Mouse (Mus musculus): ENCODE results near the gene Rsph10b. TPM values are rescaled to one million over a fixed set of nuclear protein-coding genes. Genes with fewer than 3 reads are reported as not detected.
A peak's percentile ranks its signal among the peaks of the same experiment; 100 is the strongest.

Gene Rsph10b
- total RNA-seq (2015) (0.32 TPM in 1 of 2 replicates, not detected in the other), total RNA-seq (2017) (not detected in 2 replicates)

DNA sequence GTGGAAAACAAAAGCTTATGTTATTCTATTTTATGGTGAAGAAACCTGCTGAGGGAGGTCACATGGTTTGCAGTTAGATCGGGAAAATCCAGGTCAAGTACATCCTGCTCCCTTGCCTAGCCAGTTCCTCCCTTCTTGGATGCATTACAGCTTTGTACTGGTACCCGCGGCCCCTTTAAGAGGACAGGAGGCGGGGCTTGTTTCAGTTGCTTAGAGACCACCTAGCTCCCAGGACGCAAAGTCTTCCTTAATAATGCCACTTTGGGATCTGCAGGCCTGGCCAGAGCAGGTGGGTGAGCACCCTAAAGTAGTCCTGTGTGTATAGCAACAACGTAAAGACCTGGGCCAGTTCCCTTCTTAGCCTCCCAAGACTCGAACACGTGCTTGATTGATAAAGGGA is at the start of gene Rsph10b:
Gene Rsph10b, plus strand, starts transcription at position 205 of the 400 bp plus-strand sequence.
- ATAC-seq (replicated peaks; ENCODE audit: poor library complexity), result no peak

DNA sequence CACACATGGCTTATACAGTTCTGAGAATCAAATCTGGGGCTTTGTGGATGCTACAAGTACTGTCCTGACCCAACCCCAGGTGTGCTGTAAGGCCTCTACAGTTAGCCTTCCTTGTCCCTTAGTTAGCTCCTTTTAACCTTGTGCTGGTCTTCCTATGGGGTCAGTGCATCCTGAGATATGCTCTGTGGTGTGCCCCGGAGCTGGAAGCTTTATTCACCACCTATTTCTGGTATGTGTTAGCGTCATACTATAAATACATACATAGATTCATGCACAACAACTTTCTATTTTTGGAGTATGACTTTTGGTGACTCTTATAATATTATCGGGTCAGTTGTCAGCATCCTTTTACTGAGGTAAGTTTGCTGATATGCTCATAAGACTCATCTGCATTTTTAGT is 47.6 kb upstream of the Rsph10b start:
- no peak for ATAC-seq (replicated peaks; ENCODE audit: poor library complexity)

- no peak for ATAC-seq (replicated peaks; ENCODE audit: poor library complexity)
These were observed 42.1 kb upstream of the Rsph10b start for GRCm38 (mm10) chr5:143890741-143891140.

DNA sequence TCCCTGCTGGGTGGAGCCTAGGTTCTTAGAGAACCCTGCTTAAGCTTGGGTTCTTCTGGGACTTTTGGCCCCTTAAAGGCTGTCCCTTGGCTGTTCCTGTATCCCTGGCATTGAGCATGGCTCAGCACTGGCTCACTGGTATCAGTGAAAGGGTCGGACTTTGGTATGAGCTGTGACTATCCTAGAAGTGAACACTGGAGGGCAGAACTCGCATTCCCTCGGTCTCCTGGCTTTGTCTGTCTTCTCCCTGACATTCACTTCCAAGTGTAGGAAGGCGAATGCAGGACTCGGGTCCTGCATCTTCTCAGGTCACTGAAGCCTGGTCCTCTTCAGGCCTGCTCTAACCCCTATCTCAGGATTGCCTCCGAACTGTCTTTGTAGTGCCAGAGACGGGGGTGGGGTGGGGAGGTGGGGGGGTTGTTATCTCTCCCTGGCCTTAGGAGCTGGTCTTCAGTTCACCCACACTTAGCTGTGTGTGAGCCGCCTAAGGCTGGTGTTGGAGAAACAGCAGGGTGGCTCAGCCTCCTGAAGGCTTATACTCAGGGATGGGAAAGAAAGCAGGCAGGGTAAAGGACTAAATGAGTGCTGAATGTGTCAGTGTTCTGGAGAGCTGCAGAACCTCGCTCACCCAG is 40.5 kb upstream of the Rsph10b start:
- peak; percentile 13; the same call in 1 of the 2 replicates for ATAC-seq (replicated peaks; ENCODE audit: poor library complexity)

GRCm38 (mm10) chr5:143893396-143893795 is 39.4 kb upstream of the Rsph10b start:
- ATAC-seq (replicated peaks; ENCODE audit: poor library complexity), result peak; percentile 98

GRCm38 (mm10) chr5:143897635-143898330 is 35.1 kb upstream of the Rsph10b start, which contains the start of gene Ankrd61:
Ankrd61 (minus strand) TSS chr5:143897685.
- ATAC-seq (replicated peaks; ENCODE audit: poor library complexity), result no peak

GRCm38 (mm10) chr5:143902111-143902510 is 30.7 kb upstream of the Rsph10b start:
- ATAC-seq (replicated peaks; ENCODE audit: poor library complexity), result no peak

- peak; percentile 67 for ATAC-seq (replicated peaks; ENCODE audit: poor library complexity)
These were observed 29.0 kb upstream of the Rsph10b start for GRCm38 (mm10) chr5:143903813-143904212.

GRCm38 (mm10) chr5:143906429-143906828 is 26.4 kb upstream of the Rsph10b start:
- no peak for ATAC-seq (replicated peaks; ENCODE audit: poor library complexity)

DNA sequence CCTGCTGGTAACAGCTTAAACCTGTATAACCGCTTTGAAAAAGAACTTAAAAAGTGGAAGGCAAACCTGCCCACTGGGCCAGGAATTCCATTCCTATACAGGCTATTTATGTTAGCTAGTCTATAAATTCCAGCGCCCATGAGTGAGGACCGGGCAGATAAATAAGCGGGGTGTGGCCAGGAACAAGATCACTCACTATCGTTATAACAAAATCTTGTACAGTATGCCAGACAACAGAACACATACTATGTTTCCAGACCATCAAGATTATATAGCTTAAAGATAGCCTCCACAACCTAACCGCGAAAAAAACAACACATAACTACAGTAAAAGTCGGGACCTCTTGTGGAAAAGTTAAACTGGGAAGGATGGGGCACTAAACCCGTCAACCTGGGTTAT is 23.9 kb upstream of the Rsph10b start:
- no peak for ATAC-seq (replicated peaks; ENCODE audit: poor library complexity)

DNA sequence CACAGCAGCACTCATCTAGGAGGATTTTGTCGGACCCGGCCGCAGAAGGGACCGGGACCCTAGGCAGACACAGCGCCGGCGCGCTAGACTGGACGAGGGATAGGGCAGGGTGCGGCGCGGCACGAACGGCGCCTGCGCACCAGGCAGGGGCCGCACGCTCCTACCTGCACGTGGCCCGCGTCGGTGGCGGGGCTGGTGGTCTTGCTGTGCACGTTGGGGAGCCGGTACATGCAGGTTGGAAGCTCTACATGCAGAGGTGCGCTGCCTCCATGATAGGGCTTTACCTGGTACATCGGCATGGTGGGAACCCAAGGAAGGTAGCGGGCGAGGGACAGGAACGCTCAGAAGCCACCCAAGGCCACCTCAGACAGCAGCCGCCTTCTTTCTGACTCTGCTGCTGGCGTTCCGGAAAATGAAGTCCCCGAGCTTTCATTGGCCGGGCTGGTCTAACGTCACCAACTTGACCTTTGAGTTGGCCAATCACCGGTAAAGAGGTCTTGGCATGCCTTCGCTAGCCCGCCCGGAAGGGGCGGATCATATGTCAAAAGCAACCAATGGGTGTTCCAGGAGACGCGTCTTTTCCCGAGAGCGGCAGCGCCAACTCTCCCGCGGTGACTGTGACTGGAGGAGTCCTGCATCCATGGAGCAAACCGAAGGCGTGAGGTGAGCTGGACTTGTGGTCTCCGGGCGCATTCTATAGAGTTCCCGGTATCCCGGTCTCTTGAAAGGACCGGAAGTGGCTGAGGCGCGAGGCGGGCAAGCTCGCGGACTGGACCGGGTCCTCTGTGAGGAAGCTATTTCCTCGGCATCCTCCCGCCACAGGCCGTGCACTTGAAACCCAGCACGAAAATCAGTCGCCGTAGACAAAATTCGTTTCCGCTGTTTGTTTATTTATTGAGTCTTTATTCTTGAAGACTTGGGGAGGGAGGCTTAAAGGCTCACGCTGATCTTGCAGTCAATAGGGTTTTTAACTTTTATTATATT is 23.1 kb upstream of the Rsph10b start, which contains the start of the genes Aimp2 and Pms2:
Gene Aimp2, minus strand, starts transcription at position 431 of the 984 bp plus-strand sequence.
Gene Pms2, plus strand, starts transcription at position 548 of the 984 bp plus-strand sequence.
- ATAC-seq (replicated peaks; ENCODE audit: poor library complexity), result peak; percentile 94

DNA sequence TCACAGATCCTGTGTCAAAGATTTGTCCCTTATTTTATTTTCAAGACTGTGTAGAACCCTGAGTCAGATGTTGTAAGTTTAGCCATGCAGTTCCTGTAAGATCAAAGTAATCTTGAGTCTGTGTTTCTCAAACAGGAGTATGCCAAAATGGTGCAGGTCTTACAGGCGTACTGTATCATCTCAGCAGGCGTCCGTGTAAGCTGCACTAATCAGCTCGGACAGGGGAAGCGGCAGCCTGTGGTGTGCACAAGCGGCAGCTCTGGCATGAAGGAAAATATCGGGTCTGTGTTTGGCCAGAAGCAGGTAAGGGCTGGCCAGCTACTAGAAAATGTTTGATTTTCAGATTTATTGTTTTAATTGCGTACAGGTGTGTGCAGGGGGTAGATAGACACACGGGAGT is 16.6 kb upstream of the Rsph10b start:
- no peak for ATAC-seq (replicated peaks; ENCODE audit: poor library complexity)

DNA sequence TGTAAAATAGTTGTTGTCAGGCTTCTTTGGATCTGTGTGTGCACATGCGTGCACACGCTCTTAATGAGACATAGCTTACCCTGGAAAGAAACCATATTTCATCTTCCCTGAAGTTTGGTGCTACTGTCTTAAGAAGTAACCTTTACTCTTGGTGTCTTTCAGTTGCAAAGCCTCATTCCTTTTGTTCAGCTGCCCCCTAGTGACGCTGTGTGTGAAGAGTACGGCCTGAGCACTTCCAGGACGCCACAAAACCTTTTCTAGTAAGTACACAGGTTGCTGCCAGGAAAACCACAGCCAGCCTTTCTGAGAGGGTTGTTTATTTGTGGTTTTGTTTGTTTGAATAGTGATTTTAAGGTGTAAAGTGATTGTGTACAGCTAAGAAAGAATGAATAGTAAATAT is 15.4 kb upstream of the Rsph10b start:
- ATAC-seq (replicated peaks; ENCODE audit: poor library complexity), result peak; percentile 92

- no peak for ATAC-seq (replicated peaks; ENCODE audit: poor library complexity)
These were observed 14.7 kb upstream of the Rsph10b start for GRCm38 (mm10) chr5:143918120-143918519.

DNA sequence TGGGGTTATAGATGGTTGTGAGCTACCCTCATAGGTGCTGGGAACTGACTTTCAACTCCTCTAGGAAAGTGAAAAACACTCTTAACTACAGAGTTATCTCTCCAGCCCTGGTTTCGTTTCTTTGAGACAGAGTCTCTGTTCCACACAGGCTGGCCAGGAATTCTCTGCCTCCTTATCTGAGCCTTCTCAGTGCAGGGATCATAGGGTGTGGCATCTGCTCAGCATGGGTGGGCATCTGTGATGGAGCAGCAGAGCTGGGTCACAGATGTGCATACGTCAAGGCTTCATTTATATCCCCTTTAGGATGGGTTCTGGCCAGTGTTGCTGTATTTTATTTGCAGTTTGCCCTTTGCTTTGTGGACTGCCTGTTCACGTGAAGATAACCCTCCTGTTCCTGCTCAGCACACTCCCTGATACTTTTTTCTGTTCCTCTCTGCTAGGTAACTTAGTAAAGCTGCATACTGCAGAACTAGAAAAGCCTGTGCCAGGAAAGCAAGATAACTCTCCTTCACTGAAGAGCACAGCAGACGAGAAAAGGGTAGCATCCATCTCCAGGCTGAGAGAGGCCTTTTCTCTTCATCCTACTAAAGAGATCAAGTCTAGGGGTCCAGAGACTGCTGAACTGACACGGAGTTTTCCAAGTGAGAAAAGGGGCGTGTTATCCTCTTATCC is 7.9 kb upstream of the Rsph10b start:
- ATAC-seq (replicated peaks; ENCODE audit: poor library complexity), result peak; percentile 85

GRCm38 (mm10) chr5:143927875-143928274 is 5.0 kb upstream of the Rsph10b start, which contains the start of gene Gm42421:
Gm42421 (plus strand) TSS chr5:143928175.
- ATAC-seq (replicated peaks; ENCODE audit: poor library complexity), result no peak

DNA sequence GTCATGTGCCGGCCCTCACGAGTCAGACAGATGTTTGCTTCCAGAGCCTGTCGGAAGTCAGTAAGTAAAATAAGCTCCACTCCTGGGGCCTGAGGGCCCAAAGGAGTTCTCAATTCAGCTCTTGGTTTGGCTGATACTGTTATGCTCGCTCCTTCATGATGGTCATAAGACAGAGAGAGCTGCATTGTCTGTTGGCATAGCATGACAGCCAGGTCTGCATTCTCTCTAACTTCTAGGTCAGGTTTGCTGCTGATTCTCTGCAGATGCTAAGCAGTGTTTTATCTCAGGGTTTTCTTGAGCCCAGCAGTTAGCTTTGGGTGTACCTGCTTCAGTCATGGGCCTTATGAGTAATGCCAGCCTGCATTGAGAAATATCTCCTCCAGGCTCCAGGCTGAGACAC is 3.5 kb upstream of the Rsph10b start:
- ATAC-seq (replicated peaks; ENCODE audit: poor library complexity), result no peak

- no peak for ATAC-seq (replicated peaks; ENCODE audit: poor library complexity)
These were observed 2.2 kb upstream of the Rsph10b start for GRCm38 (mm10) chr5:143930656-143931055.

DNA sequence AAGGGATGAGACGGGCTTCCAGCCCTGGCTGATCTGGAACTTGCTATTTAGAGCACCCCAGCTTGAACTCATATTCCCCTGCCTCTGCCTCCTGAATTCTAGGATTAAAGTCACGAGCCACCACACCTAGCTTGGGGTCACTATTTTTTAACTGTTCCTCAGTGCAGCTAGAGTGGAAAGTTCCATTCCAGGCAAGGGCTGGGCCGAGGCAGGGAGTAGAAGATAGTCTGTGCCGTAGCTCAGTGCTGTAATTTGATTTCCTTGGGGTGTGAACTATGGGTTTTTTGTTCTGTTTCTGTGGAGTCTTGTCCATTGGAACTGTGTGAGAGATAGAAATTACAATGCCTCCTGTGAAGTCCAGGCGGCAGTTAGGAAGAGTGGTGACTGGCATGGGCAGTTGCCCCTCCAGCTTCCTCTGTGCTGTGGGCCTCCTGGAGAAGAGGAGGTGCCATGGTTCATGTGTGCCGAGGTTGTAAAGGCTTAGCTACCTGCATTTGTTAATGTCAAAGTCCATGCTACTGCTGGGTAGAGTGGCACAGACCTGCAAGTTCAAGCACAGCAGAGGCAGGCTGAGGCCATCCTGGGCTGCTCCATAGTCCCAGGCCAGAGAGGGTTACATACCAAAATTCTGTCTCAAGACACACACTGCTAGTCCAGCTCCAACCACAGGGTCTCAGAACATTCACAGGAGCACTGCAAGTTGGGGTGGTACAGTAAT is 813 bp upstream of the Rsph10b start:
- no peak for ATAC-seq (replicated peaks; ENCODE audit: poor library complexity)

DNA sequence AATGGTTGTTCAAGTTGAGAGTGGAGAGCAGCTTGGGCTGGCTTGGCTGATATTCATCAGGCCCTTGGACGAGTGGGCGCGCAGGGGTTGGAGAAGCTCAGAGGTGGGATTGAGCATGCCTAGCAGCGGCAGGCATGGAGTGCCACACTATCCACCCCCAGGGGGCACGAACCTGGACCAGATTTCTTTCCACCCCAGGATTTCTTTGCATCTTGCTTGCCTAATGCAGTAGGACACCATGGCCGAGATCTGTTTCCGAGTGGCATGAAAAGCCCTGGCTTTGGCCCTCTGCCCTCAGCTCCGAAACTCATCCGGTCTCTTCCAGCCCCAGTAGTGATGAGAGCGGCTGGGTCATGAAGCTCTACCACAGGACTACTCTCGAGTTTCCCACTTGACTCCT is 579 bp downstream of the Rsph10b start:
- no peak for ATAC-seq (replicated peaks; ENCODE audit: poor library complexity)
